Mouse (Mus musculus): ENCODE data around the gene Gm17535. TPM values are rescaled to one million over a fixed set of nuclear protein-coding genes. Genes with fewer than 3 reads are reported as not detected.
"Not testable (repeated sequence)": the region's sequence is repeated elsewhere in the genome, so short reads cannot be mapped to it uniquely, and the experiment has no call there.

Gm17535 gene
- polyA plus RNA-seq, 1 experiment from 2014 or later, result not detected

- 71% methylated on average over 2 of the region's 10 CpGs for WGBS
- ATAC-seq, result not testable (repeated sequence)
Measured at GRCm38 (mm10) chr9:3030677-3031318, 3.6 kb upstream of the Gm17535 start.

GRCm38 (mm10) chr9:3036577-3036976, 2.2 kb downstream of the Gm17535 start, which contains the start of gene Gm10715:
Gm10715 (plus strand) TSS chr9:3036877.
- H3K36me3 ChIP-seq (ENCODE audit: control insufficient read depth, insufficient read depth, low read length); ATAC-seq; H3K9me3 ChIP-seq (replicated peaks; ENCODE audit: control insufficient read depth, low read length); H3K4me2 ChIP-seq (ENCODE audit: low read length); DNase-seq (ENCODE audit: low spot score); H3K4me1 ChIP-seq (ENCODE audit: control insufficient read depth, insufficient read depth, low read length); H3K9ac ChIP-seq (ENCODE audit: low read length); H3K4me3 ChIP-seq (ENCODE audit: low read depth, low read length); H3K27me3 ChIP-seq (replicated peaks; ENCODE audit: control insufficient read depth, insufficient read depth, low read length); H3K27ac ChIP-seq (ENCODE audit: low read depth, low read length): not testable (repeated sequence)
- 70% methylated on average over 6 of the region's 8 CpGs for WGBS

More at GRCm38 (mm10) chr9:3030677-3031318, 3.6 kb upstream of the Gm17535 start:
- not testable (repeated sequence) for H3K4me3 ChIP-seq (ENCODE audit: low read depth, low read length); H3K36me3 ChIP-seq (ENCODE audit: control insufficient read depth, insufficient read depth, low read length); H3K9ac ChIP-seq (ENCODE audit: low read length); H3K27me3 ChIP-seq (replicated peaks; ENCODE audit: control insufficient read depth, insufficient read depth, low read length); H3K27ac ChIP-seq (ENCODE audit: low read depth, low read length); H3K4me2 ChIP-seq (ENCODE audit: low read length); H3K4me1 ChIP-seq (ENCODE audit: control insufficient read depth, insufficient read depth, low read length); H3K9me3 ChIP-seq (replicated peaks; ENCODE audit: control insufficient read depth, low read length)
- DNase-seq (ENCODE audit: low spot score), result peak; percentile 80

GRCm38 (mm10) chr9:3038161-3038560, 3.8 kb downstream of the Gm17535 start:
- H3K9ac ChIP-seq (ENCODE audit: low read length); H3K27me3 ChIP-seq (replicated peaks; ENCODE audit: control insufficient read depth, insufficient read depth, low read length); ATAC-seq; H3K4me2 ChIP-seq (ENCODE audit: low read length); H3K4me3 ChIP-seq (ENCODE audit: low read depth, low read length); H3K4me1 ChIP-seq (ENCODE audit: control insufficient read depth, insufficient read depth, low read length); DNase-seq (ENCODE audit: low spot score); H3K9me3 ChIP-seq (replicated peaks; ENCODE audit: control insufficient read depth, low read length); H3K27ac ChIP-seq (ENCODE audit: low read depth, low read length); H3K36me3 ChIP-seq (ENCODE audit: control insufficient read depth, insufficient read depth, low read length): not testable (repeated sequence)
- 73% methylated on average over 4 of the region's 4 CpGs for WGBS

Small RNAs within 50 kb of the gene (microRNA-seq; reads per million reads assigned to microRNA genes)
- gene Mir101c, result not detected

Other genes starting within 250 kb of the Gm17535 start
- gene Gm10722, start 33.7 kb upstream of the Gm17535 start, polyA plus RNA-seq (2014; fragmentation: Nextera tagmentation; extraction: Ambion mirVana), result not detected in 2 replicates
- gene Gm11168, start 31.3 kb upstream of the Gm17535 start, polyA plus RNA-seq (2014; fragmentation: Nextera tagmentation; extraction: Ambion mirVana), result not detected in 2 replicates
- not detected in 2 replicates for gene Gm10721, start 21.5 kb upstream of the Gm17535 start, polyA plus RNA-seq (2014; fragmentation: Nextera tagmentation; extraction: Ambion mirVana)
- gene Gm10720, start 18.9 kb upstream of the Gm17535 start, polyA plus RNA-seq (2014; fragmentation: Nextera tagmentation; extraction: Ambion mirVana), result not detected in 2 replicates
- not detected in 2 replicates for gene Gm10719, start 17.2 kb upstream of the Gm17535 start, polyA plus RNA-seq (2014; fragmentation: Nextera tagmentation; extraction: Ambion mirVana)
- not detected in 2 replicates for gene Gm10718, start 11.1 kb upstream of the Gm17535 start, polyA plus RNA-seq (2014; fragmentation: Nextera tagmentation; extraction: Ambion mirVana)
- gene Gm10717, start 9.2 kb upstream of the Gm17535 start, polyA plus RNA-seq (2014; fragmentation: Nextera tagmentation; extraction: Ambion mirVana), result not detected in 2 replicates
- not detected in 2 replicates for gene Gm10715, start 2.3 kb downstream of the Gm17535 start, polyA plus RNA-seq (2014; fragmentation: Nextera tagmentation; extraction: Ambion mirVana)